Comparison of ENCODE assay signal across 8 mouse cellular contexts in genomic region chr17:48646626-48647195, GRCm38 (mm10).
DNase-seq lines count a peak whose midpoint lies in the region; ATAC-seq lines count a peak whose summit lies in the region.

No protein-coding gene starts in this region.

- H3K4me2 ChIP-seq in neural tube, embryonic 12.5 days (replicated peaks): 0 out of 2 replicates have a peak overlapping the region, but pooled peaks have one; percentile 18
- H3K4me2 ChIP-seq in neural tube, embryonic 13.5 days: peak overlapping the region; percentile 24; the same call in 1 of the 2 replicates

- no peaks in the 10 kb centered on the region for H3K9me3 ChIP-seq in heart, embryonic 10.5 days
- no peaks in the 10 kb centered on the region for H3K9me3 ChIP-seq in neural tube, embryonic 12.5 days
- no peaks in the 10 kb centered on the region for H3K9me3 ChIP-seq in neural tube, embryonic 13.5 days

- H3K9ac ChIP-seq in neural tube, embryonic 12.5 days: no peak overlapping the region
- no peak overlapping the region for H3K9ac ChIP-seq in neural tube, embryonic 13.5 days

- no peak for ATAC-seq in neural tube, embryonic 12.5 days (ENCODE audit: low FRiP score, low read depth)
- peak; percentile 58 for ATAC-seq in inflammation-experienced regulatory T-cells, adult 6 months
- ATAC-seq in neural tube, embryonic 13.5 days (ENCODE audit: low read depth): no peak
- no peak for ATAC-seq in frontal cortex, adult (ENCODE audit: low TSS enrichment)

- H3K4me1 ChIP-seq in heart, embryonic 10.5 days: 0 out of 2 replicates have a peak, but pooled peaks cover 5% of the 10 kb centered on the region
- H3K4me1 ChIP-seq in neural tube, embryonic 12.5 days: no peaks in the 10 kb centered on the region
- no peaks in the 10 kb centered on the region for H3K4me1 ChIP-seq in neural tube, embryonic 13.5 days (replicated peaks)

- no peak overlapping the region for H3K27ac ChIP-seq in heart, embryonic 10.5 days
- no peak overlapping the region for H3K27ac ChIP-seq in neural tube, embryonic 12.5 days
- H3K27ac ChIP-seq in neural tube, embryonic 13.5 days (replicated peaks): no peak overlapping the region

- WGBS in heart, embryonic 10.5 days: 38% methylated on average over 11 of the region's 11 CpGs
- 67% methylated on average over 11 of the region's 11 CpGs for WGBS in neural tube, embryonic 12.5 days
- 75% methylated on average over 11 of the region's 11 CpGs for WGBS in neural tube, embryonic 13.5 days

- intact Hi-C loops in heart, postnatal 25 days (cut with DNase I): no loop called here

- H3K4me3 ChIP-seq in heart, embryonic 10.5 days: peak overlapping the region; percentile 50
- H3K4me3 ChIP-seq in neural tube, embryonic 12.5 days: no peak overlapping the region
- no peak overlapping the region for H3K4me3 ChIP-seq in neural tube, embryonic 13.5 days

- 0 out of 2 replicates have a peak, but pooled peaks cover 4% of the 10 kb centered on the region for H3K27me3 ChIP-seq in heart, embryonic 10.5 days (ENCODE audit: insufficient read depth, poor library complexity, severe bottlenecking)
- no peaks in the 10 kb centered on the region for H3K27me3 ChIP-seq in neural tube, embryonic 12.5 days (replicated peaks)
- H3K27me3 ChIP-seq in neural tube, embryonic 13.5 days: no peaks in the 10 kb centered on the region

- H3K36me3 ChIP-seq in heart, embryonic 10.5 days: no peaks in the 10 kb centered on the region
- no peaks in the 10 kb centered on the region for H3K36me3 ChIP-seq in neural tube, embryonic 12.5 days
- H3K36me3 ChIP-seq in neural tube, embryonic 13.5 days: no peaks in the 10 kb centered on the region

- DNase-seq in heart, embryonic 10.5 days (ENCODE audit: low spot score): no peak
- DNase-seq in heart, postnatal 25 days (ENCODE audit: low spot score): no peak
- DNase-seq in neural tube, embryonic 10.5 days (ENCODE audit: extremely low spot score, low spot score): no peak
- no peak for DNase-seq in frontal cortex, postnatal 14 days (ENCODE audit: low spot score in 2 of 2)
